Mouse (Mus musculus) liver, adult 10 weeks (tissue): Measurements from ENCODE around the gene Gm14085. TPM values are rescaled to one million over a fixed set of nuclear protein-coding genes. Genes with fewer than 3 reads are reported as not detected.

Experiments
- polyA plus RNA-seq: library from polyadenylated mRNA; stranded (reverse); fragments of 350-450 nt; fragmentation: Illumina TruSeq; extraction: RNeasy Lipid Tissue Mini Kit (QIAGEN cat#74804); gene quantifications from one replicate; pipeline ENCODE4 v1.2.3, GENCODE M21; 2014; ENCODE audit warnings: low read depth, low replicate concordance

The Gm14085 gene
- polyA plus RNA-seq: not detected

GRCm38 (mm10) chr2:122484641-122485040, at the start of gene Gm14085:
TSS of gene Gm14085 (plus strand) at chr2:122484941.

Other genes starting within 250 kb of the Gm14085 start
- gene Duox2, start 186.5 kb upstream of the Gm14085 start, polyA plus RNA-seq: not detected
- gene Duoxa2, start 186.0 kb upstream of the Gm14085 start, polyA plus RNA-seq: not detected
- gene Duoxa1, start 171.2 kb upstream of the Gm14085 start, polyA plus RNA-seq: not detected
- gene Duox1, start 169.3 kb upstream of the Gm14085 start, polyA plus RNA-seq: not detected
- not detected for gene Shf, start 115.8 kb upstream of the Gm14085 start, polyA plus RNA-seq
- 1.2 TPM for gene Slc28a2, start 58.5 kb upstream of the Gm14085 start, polyA plus RNA-seq
- 18.7 TPM for gene Gatm, start 126.4 kb downstream of the Gm14085 start, polyA plus RNA-seq
- gene AA467197, start 152.0 kb downstream of the Gm14085 start, polyA plus RNA-seq: not detected
- gene Slc30a4, start 217.7 kb downstream of the Gm14085 start, polyA plus RNA-seq: 17.3 TPM